Mouse (Mus musculus): ENCODE results near the gene Lrsam1. TPM values are rescaled to one million over a fixed set of nuclear protein-coding genes. Genes with fewer than 3 reads are reported as not detected.
A peak's percentile ranks its signal among the peaks of the same experiment; 100 is the strongest.

Gene Lrsam1
- polyA plus RNA-seq, 1 experiment from 2014 or later, result 24.5 TPM

DNA sequence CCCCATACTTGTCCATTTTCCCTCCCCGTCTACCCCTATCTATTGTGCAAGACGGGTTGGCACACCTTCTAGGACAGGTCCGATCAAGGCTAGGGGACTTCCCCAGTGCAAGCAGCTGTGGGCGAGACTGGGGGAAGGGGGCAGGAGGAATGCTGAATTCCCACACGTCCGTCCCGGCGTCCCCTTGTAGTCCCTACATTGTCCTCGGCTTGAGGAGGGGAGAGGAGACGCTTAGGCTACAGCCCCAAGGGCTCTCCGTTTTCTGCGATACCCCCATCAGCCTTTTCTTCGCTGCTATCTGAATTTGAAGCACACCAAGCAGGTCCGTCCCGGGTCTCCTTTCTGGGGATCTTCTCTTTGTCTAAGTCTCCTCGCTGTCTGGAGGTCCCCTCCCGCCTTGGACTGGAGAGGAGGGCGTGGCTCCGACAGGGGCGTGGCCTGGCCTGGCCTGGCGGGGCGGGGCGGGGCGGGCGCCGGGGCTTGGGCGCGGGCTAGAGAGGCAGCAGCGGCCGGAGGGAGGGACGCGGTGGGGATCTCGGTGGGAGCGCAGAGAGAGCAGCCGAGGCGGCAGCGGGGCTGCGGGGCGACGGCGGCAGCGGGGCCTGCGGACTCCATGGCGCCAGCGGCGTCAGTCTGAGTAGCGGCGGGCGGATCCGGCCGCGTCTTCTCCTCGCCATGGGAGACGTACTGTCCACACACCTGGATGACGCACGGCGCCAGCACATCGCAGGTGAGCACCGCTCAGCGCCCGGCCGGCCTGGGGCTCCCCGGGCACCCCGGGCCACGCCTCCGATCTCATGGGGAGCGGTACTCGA is 85.5 kb downstream of the Lrsam1 start, which contains the start of gene Fam129b:
Gene Fam129b (plus strand): TSS at position 440 of the 815 bp plus-strand sequence.
- peak within 1 kb of the TSS; percentile 84 for H3K4me2 ChIP-seq (ENCODE audit: low read length)
- H3K36me3 ChIP-seq (ENCODE audit: control insufficient read depth, insufficient read depth, low read length), result no peaks in the 10 kb centered on the region
- under 1% methylated on average over 41 of the region's 68 CpGs for WGBS
- peak; percentile 90 for ATAC-seq
- no peaks in the 10 kb centered on the region for H3K27me3 ChIP-seq (replicated peaks; ENCODE audit: control insufficient read depth, insufficient read depth, low read length)
- H3K4me3 ChIP-seq (ENCODE audit: low read length), result peak within 1 kb of the TSS; percentile 64
- H3K4me1 ChIP-seq (ENCODE audit: control insufficient read depth, insufficient read depth, low read depth, low read length), result peaks cover 49% of the 10 kb centered on the region
- H3K9me3 ChIP-seq (ENCODE audit: control insufficient read depth, low read length), result no peaks in the 10 kb centered on the region
- H3K27ac ChIP-seq (ENCODE audit: low read depth, low read length), result peak within 1 kb of the TSS; percentile 85
- peak within 1 kb of the TSS; percentile 89 for H3K9ac ChIP-seq (ENCODE audit: low read depth, low read length)

Other genes starting within 250 kb of the Lrsam1 start
- gene Cdk9, start 248.5 kb downstream of the Lrsam1 start, polyA plus RNA-seq (2015; fragmentation: Nextera tagmentation; extraction: Ambion mirVana), result 63.6 and 69.4 TPM in 2 replicates
- gene Sh2d3c, start 240.6 kb downstream of the Lrsam1 start, polyA plus RNA-seq (2015; fragmentation: Nextera tagmentation; extraction: Ambion mirVana), result 58.5 and 58.6 TPM in 2 replicates
- 2.6 and 3.4 TPM in 2 replicates for gene 6330409D20Rik, start 220.6 kb downstream of the Lrsam1 start, polyA plus RNA-seq (2015; fragmentation: Nextera tagmentation; extraction: Ambion mirVana)
- gene Tor2a, start 204.4 kb downstream of the Lrsam1 start, polyA plus RNA-seq (2015; fragmentation: Nextera tagmentation; extraction: Ambion mirVana), result 50.8 and 56.9 TPM in 2 replicates
- gene Ttc16, start 186.0 kb downstream of the Lrsam1 start, polyA plus RNA-seq (2015; fragmentation: Nextera tagmentation; extraction: Ambion mirVana), result 0.53 and 0.60 TPM in 2 replicates
- 6.5 and 6.8 TPM in 2 replicates for gene Ptrh1, start 185.8 kb downstream of the Lrsam1 start, polyA plus RNA-seq (2015; fragmentation: Nextera tagmentation; extraction: Ambion mirVana)
- 0.75 and 1.1 TPM in 2 replicates for gene Cfap157, start 177.2 kb downstream of the Lrsam1 start, polyA plus RNA-seq (2015; fragmentation: Nextera tagmentation; extraction: Ambion mirVana)
- 357 and 362 TPM in 2 replicates for gene Stxbp1, start 114.4 kb downstream of the Lrsam1 start, polyA plus RNA-seq (2015; fragmentation: Nextera tagmentation; extraction: Ambion mirVana)
- 31.7 and 37.0 TPM in 2 replicates for gene Fam129b, start 85.5 kb downstream of the Lrsam1 start, polyA plus RNA-seq (2015; fragmentation: Nextera tagmentation; extraction: Ambion mirVana)
- 78.7 and 85.4 TPM in 2 replicates for gene Rpl12, start 55 bp downstream of the Lrsam1 start, polyA plus RNA-seq (2015; fragmentation: Nextera tagmentation; extraction: Ambion mirVana)
- gene Slc2a8, start 20.5 kb upstream of the Lrsam1 start, polyA plus RNA-seq (2015; fragmentation: Nextera tagmentation; extraction: Ambion mirVana), result 23.2 and 26.0 TPM in 2 replicates
- 65.9 and 68.7 TPM in 2 replicates for gene Garnl3, start 170.0 kb upstream of the Lrsam1 start, polyA plus RNA-seq (2015; fragmentation: Nextera tagmentation; extraction: Ambion mirVana)

All from hindbrain, embryonic 16.5 days (tissue).